Mouse (Mus musculus) embryonic facial prominence, embryonic 14.5 days (tissue): ENCODE data around the gene Lrrtm3. TPM values are rescaled to one million over a fixed set of nuclear protein-coding genes. Genes with fewer than 3 reads are reported as not detected.

Source experiments
- ATAC-seq: fragments of 200-750 bp; cut with Nextera tagmentation; 2 replicates; pipeline ENCODE4 v1.8.0; 2017; ENCODE audit warnings: low read depth, moderate number of reproducible peaks, moderate TSS enrichment
- DNase-seq: peaks from one replicate; pipeline ENCODE4 v3.0.0-alpha.2; 2015; ENCODE audit warnings: low spot score
- H3K27ac ChIP-seq: fragments of 300-500 bp; sonication (generic); replicated peaks from 2 replicates; pipeline ENCODE4 v1.5.1; 2014; ENCODE audit warnings: low read depth, mild to moderate bottlenecking, low read length, moderate library complexity
- H3K27me3 ChIP-seq: fragments of 300-500 bp; sonication (generic); replicated peaks from 2 replicates; pipeline ENCODE4 v1.6.1; 2014; ENCODE audit warnings: low read length; ENCODE audit not compliant: control insufficient read depth, insufficient read depth
- H3K36me3 ChIP-seq: fragments of 300-500 bp; sonication (generic); 2 replicates; pipeline ENCODE4 v1.6.1; 2014; ENCODE audit warnings: low read length, mixed read lengths; ENCODE audit not compliant: control insufficient read depth, insufficient read depth
- H3K4me1 ChIP-seq: fragments of 300-500 bp; sonication (generic); 2 replicates; pipeline ENCODE4 v1.6.1; 2014; ENCODE audit warnings: antibody characterized with exemption, low read length; ENCODE audit not compliant: control insufficient read depth, insufficient read depth
- H3K4me2 ChIP-seq: fragments of 300-500 bp; sonication (generic); 2 replicates; pipeline ENCODE4 v1.6.1; 2014; ENCODE audit warnings: low read depth, mild to moderate bottlenecking, low read length, moderate library complexity, mixed read lengths
- H3K4me3 ChIP-seq: fragments of 300-500 bp; sonication (generic); 2 replicates; pipeline ENCODE4 v1.5.1; 2014; ENCODE audit warnings: low read depth, mild to moderate bottlenecking, low read length
- H3K9ac ChIP-seq: fragments of 300-500 bp; sonication (generic); 2 replicates; pipeline ENCODE4 v1.6.1; 2014; ENCODE audit warnings: low read depth, mild to moderate bottlenecking, low read length, moderate library complexity, mixed read lengths
- H3K9me3 ChIP-seq: fragments of 300-500 bp; sonication (generic); 2 replicates; pipeline ENCODE4 v1.6.1; 2016; ENCODE audit warnings: low read length; ENCODE audit not compliant: control insufficient read depth
- WGBS: fragments of 180-500 bp; shearing (Covaris S2); extraction: QIAGEN DNeasy Blood & Tissue Kit; methylation state at CpG from one replicate; pipeline ENCODE4 v1.1.7; 2014; 5-methylcytosine and 5-hydroxymethylcytosine counted together
- polyA plus RNA-seq: library from polyadenylated mRNA; unstranded; fragments of >200 nt; fragmentation: Nextera tagmentation; extraction: Ambion mirVana; gene quantifications from 2 replicates; pipeline ENCODE4 v1.2.1, GENCODE M21; 2014

Lrrtm3 gene
- polyA plus RNA-seq, 1 experiment from 2014 or later = 3.2 TPM

DNA sequence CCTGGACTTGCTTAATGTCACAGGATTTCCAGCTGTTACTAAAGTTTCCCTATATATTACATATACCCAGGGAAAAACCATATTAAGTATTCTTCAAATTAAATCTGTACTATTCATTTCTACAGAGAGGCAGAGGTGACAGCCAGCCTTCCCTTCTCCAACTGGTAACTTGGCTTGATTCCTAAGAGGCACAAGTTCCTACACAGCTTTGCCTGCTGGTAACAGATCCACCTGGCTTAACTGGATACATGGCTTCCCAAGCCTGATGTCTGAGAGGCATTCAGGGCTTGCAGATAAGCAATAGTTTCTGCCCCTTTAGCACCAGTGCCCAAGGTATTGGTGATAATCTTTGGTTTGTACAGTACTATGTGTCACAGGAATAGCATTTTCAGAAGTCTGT is 190.2 kb downstream of the Lrrtm3 start:
- Histone ChIP-seq H3K4me3 (no peak overlapping the region), H3K27me3 (no peaks in the 10 kb centered on the region), H3K27ac (no peak overlapping the region), H3K9ac (no peak overlapping the region), H3K4me1 (no peaks in the 10 kb centered on the region), H3K36me3 (no peaks in the 10 kb centered on the region), H3K4me2 (no peak overlapping the region), H3K9me3 (no peaks in the 10 kb centered on the region)
- ATAC-seq (no peak), DNase-seq (no peak)

DNA sequence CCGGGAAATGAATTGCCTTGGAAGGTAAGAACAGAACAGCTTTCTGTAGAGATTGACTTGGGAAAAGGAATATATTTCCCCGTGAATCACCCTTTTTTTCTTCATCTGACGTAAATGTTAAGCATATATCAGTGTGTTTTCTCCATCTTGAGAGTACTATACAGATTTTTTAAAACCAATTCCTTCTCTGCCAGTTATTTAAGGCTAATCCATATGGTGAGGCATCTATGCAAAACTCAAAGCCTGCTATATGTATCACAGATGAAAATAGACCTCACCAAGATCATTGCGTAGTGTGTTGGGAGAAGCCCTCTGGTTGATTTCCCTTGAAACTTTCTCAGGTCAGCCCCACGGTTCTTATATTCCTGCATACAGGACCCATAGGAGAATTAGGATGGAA is 195.5 kb downstream of the Lrrtm3 start:
- 92% methylated on average over 5 of the region's 5 CpGs for WGBS
- no peak overlapping the region for H3K27ac ChIP-seq
- no peak for DNase-seq
- H3K9ac ChIP-seq = no peak overlapping the region
- H3K36me3 ChIP-seq = no peaks in the 10 kb centered on the region
- no peak overlapping the region for H3K4me2 ChIP-seq
- no peaks in the 10 kb centered on the region for H3K27me3 ChIP-seq
- no peak for ATAC-seq
- no peak overlapping the region for H3K4me3 ChIP-seq
- no peaks in the 10 kb centered on the region for H3K9me3 ChIP-seq
- H3K4me1 ChIP-seq = no peaks in the 10 kb centered on the region

DNA sequence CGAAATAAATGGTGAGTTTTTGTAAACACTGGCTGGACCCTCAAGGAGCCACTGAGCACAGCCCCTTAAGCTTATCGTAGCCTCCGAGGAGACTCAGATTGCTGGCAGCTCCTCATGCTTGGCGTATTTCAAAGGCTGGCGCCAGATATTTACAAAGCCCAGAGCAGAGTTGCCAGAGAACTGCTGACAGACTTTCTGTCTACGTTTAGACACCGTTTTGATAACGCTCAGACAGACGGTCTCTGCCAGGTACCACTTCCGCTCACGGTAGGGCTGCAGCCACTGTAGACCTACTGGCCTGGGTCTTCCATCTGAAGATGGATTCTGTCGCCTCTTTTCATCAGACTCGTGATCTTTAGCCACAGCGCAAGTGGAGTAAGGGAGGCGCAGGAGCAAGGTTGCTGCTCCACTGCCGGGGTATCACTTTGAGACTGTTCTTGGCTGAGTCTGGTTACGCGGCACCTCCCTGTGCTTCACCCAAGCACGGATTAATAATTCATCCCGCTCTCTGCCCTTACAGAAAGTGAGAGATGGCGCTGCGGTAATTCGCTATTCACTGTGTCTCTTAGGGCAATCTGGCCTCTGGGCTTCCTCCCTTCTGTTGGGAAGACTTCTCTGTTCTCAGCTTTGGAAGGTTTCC is 203.5 kb downstream of the Lrrtm3 start:
- Histone ChIP-seq H3K9me3 (no peaks in the 10 kb centered on the region), H3K27me3 (no peaks in the 10 kb centered on the region), H3K4me2 (no peak overlapping the region), H3K4me1 (no peaks in the 10 kb centered on the region), H3K36me3 (no peaks in the 10 kb centered on the region), H3K9ac (no peak overlapping the region), H3K27ac (no peak overlapping the region), H3K4me3 (no peak overlapping the region)
- ATAC-seq (no peak), DNase-seq (no peak)
- WGBS = 75% methylated on average over 23 of the region's 23 CpGs

DNA sequence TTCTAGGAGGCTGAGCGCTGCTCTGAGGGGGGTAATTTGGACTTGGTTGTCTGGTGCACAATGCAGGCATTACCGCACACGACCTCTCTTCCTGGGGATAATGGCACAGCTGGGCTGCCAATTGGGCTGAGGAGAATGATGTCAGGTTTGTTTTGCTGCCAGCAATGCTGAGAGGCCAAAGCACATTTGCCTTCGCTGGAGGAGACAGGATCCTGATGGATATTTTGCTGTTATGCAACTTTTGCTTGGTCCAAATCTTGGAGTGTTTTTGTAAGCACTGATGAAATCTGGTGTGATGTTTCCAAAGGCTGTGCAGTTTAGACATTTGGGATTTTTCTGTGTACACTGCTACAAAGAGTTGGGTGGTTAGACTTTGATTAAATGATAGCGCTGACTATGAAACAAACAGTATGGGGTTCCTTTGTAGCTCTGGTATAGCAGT is 209.6 kb downstream of the Lrrtm3 start:
- H3K9me3 ChIP-seq = no peaks in the 10 kb centered on the region
- no peaks in the 10 kb centered on the region for H3K27me3 ChIP-seq
- DNase-seq = peak; percentile 7
- no peaks in the 10 kb centered on the region for H3K4me1 ChIP-seq
- H3K4me3 ChIP-seq = no peak overlapping the region
- ATAC-seq = no peak
- no peaks in the 10 kb centered on the region for H3K36me3 ChIP-seq
- no peak overlapping the region for H3K9ac ChIP-seq
- H3K4me2 ChIP-seq = no peak overlapping the region
- WGBS = 69% methylated on average over 5 of the region's 5 CpGs
- H3K27ac ChIP-seq = no peak overlapping the region

Other genes with a start within 250 kb of the Lrrtm3 start
- 0.20 and 0.54 TPM in 2 replicates for gene Gm10118, start 162.8 kb downstream of the Lrrtm3 start, polyA plus RNA-seq